Mouse (Mus musculus) megakaryocyte, embryonic 14.5 days (primary cell): ENCODE data around the gene Umodl1. TPM values are rescaled to one million over a fixed set of nuclear protein-coding genes. Genes with fewer than 3 reads are reported as not detected.

Experiments
- H3K27me3 ChIP-seq: replicated peaks from 2 replicates; pipeline ENCODE3; 2012; ENCODE audit warnings: inconsistent platforms
- H3K36me3 ChIP-seq: replicated peaks from 2 replicates; pipeline ENCODE3; 2012; ENCODE audit warnings: low read length, inconsistent platforms, mixed read lengths
- H3K4me1 ChIP-seq: 2 replicates; pipeline ENCODE4 v1.6.1; 2012; ENCODE audit warnings: inconsistent platforms
- H3K4me3 ChIP-seq: replicated peaks from 2 replicates; pipeline ENCODE3; 2012; ENCODE audit warnings: moderate library complexity, mild to moderate bottlenecking, inconsistent platforms
- H3K9me3 ChIP-seq: 2 replicates; pipeline ENCODE4 v1.6.1; 2012; ENCODE audit warnings: inconsistent platforms
- FLI1 ChIP-seq: IDR thresholded peaks from 2 replicates; pipeline ENCODE4 v1.6.1; 2012; ENCODE audit warnings: low read length, inconsistent platforms, mixed read lengths
- GATA1 ChIP-seq: IDR thresholded peaks from 3 replicates; pipeline ENCODE4 v1.6.1; 2012; ENCODE audit warnings: mixed read lengths, low read length, inconsistent platforms, borderline replicate concordance
- polyA plus RNA-seq: library from polyadenylated mRNA; stranded (reverse); fragments of >175 nt; gene quantifications from 2 replicates; pipeline ENCODE4 v1.2.3, GENCODE M21; 2012; ENCODE audit warnings: low replicate concordance; ENCODE audit not compliant: insufficient read depth

Umodl1 gene
- polyA plus RNA-seq, 1 experiment = 0.03 TPM

DNA sequence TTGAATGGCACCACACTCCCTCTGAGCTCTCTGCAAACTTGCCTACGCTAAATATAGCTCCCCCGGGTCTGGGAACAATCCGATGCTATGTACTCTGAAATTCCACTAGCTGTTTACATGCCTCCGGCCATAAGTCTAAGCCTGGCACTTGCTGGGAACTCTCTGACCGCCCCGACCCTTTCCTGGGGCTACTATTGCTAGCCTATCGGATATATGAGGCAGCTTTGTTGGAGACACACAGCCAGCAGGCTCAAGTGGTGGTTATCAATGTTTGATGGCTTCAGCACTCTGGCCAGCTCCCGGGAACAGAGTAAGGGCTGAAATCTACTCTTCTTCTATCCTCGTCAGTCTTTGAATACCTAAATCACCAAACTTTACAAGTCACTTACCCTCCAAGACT lies 15.9 kb upstream of the Umodl1 start:
- Histone ChIP-seq H3K9me3 (peaks cover 8% of the 10 kb centered on the region; the same call in 1 of the 2 replicates), H3K4me3 (no peak overlapping the region), H3K36me3 (no peaks in the 10 kb centered on the region), H3K27me3 (peaks cover 3% of the 10 kb centered on the region), H3K4me1 (no peaks in the 10 kb centered on the region)
- TF ChIP-seq FLI1 (no peak), GATA1 (no peak)

- no peaks in the 10 kb centered on the region for H3K9me3 ChIP-seq
- no peaks in the 10 kb centered on the region for H3K36me3 ChIP-seq
- no peaks in the 10 kb centered on the region for H3K4me1 ChIP-seq
- no peak overlapping the region for H3K4me3 ChIP-seq
- TF ChIP-seq GATA1 = no peak
- no peak for TF ChIP-seq FLI1
- peaks cover 10% of the 10 kb centered on the region for H3K27me3 ChIP-seq
Measured at GRCm38 (mm10) chr17:30948382-30948781, 6.1 kb upstream of the Umodl1 start.

- TF ChIP-seq FLI1 = no peak
- TF ChIP-seq GATA1 = no peak
- no peaks in the 10 kb centered on the region for H3K9me3 ChIP-seq
- no peak overlapping the region for H3K4me3 ChIP-seq
- H3K4me1 ChIP-seq = no peaks in the 10 kb centered on the region
- H3K36me3 ChIP-seq = no peaks in the 10 kb centered on the region
- peaks cover 19% of the 10 kb centered on the region for H3K27me3 ChIP-seq
Measured at GRCm38 (mm10) chr17:30950780-30951179, 3.7 kb upstream of the Umodl1 start.

GRCm38 (mm10) chr17:30951600-30951999 lies 2.8 kb upstream of the Umodl1 start:
- peaks cover 21% of the 10 kb centered on the region for H3K27me3 ChIP-seq
- no peaks in the 10 kb centered on the region for H3K36me3 ChIP-seq
- no peak overlapping the region for H3K4me3 ChIP-seq
- TF ChIP-seq GATA1 (no peak), FLI1 (no peak)
- no peaks in the 10 kb centered on the region for H3K4me1 ChIP-seq
- H3K9me3 ChIP-seq = no peaks in the 10 kb centered on the region

DNA sequence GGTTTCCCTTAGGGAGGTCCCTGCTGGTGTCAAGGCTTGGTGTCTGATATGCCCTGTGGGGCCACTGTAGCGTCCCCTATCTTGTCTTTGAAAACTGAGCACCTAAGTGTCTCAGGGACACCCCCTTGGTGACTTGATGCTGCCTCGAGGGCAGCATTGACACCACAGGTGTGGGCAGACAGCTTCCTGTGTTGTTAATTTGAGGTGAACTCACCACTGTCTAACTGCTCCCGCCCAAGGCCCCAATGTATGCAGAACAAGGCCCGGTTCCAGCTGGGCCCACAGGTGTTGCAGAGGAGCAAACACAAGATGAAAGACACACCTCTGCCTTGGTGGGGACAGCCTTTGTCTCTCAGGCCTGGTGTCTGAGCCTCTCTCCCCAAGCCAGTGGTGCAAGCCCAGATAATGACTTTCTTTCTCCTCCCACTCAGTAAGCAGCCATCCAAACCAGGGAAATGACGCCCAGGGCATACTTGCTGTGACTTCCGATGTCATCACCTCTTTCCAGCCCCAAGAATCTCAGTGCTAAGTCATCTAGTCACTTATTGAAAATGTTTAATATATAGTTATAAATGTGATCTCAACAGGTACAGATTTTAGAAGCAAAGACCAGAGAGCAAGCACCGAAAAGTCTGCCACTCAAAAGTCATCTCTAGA lies 7.6 kb downstream of the Umodl1 start:
- H3K36me3 ChIP-seq = no peaks in the 10 kb centered on the region
- H3K27me3 ChIP-seq = peaks cover 26% of the 10 kb centered on the region
- H3K4me1 ChIP-seq = peaks cover 10% of the 10 kb centered on the region
- H3K9me3 ChIP-seq = no peaks in the 10 kb centered on the region
- TF ChIP-seq FLI1 (no peak), GATA1 (no peak)
- no peak overlapping the region for H3K4me3 ChIP-seq

GRCm38 (mm10) chr17:30962880-30963279 lies 8.4 kb downstream of the Umodl1 start:
- Histone ChIP-seq H3K4me3 (no peak overlapping the region), H3K4me1 (peaks cover 10% of the 10 kb centered on the region), H3K27me3 (peaks cover 23% of the 10 kb centered on the region), H3K9me3 (no peaks in the 10 kb centered on the region), H3K36me3 (no peaks in the 10 kb centered on the region)
- TF ChIP-seq FLI1 = no peak
- no peak for TF ChIP-seq GATA1

DNA sequence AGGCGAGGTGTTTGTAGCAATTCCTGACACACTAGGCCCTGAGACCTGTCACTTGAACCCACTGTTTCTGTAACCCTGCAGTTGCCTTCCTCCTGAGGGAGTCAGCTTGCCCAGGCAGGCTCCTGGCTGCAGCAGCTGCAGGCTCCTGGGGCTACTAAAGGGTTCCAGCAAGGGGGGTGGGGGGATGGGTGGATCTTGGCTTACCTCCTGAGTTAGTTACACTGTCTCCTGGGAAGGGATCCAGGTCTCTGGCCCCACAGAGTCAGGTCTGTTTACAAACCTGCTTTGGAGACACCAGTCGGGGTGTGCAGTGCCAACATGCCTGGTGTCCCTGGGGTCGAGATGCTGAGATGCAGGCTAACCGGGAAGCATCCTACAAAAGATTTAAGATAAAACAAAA lies 15.5 kb downstream of the Umodl1 start:
- peaks cover 20% of the 10 kb centered on the region for H3K4me1 ChIP-seq
- H3K4me3 ChIP-seq = no peak overlapping the region
- H3K9me3 ChIP-seq = no peaks in the 10 kb centered on the region
- H3K36me3 ChIP-seq = no peaks in the 10 kb centered on the region
- TF ChIP-seq FLI1 (no peak), GATA1 (no peak)
- peaks cover 20% of the 10 kb centered on the region for H3K27me3 ChIP-seq

DNA sequence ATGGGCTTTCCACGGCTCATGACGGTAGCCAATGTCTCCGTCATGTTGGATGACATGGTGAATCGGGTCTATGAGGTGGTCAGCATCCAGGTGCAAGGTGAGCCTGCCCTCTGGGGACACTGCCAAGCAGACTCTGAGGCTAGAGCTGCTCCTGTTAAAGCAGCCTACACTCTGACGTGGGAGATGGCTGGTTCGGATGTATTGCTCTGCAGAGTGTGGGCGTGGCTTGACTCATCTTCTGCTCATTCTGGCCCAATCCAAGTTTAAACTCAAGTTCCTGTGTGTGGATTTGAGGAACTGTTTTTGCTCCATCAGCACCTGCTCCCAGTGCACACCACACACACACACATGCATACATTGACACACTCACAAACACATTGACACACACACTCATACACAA lies 17.4 kb downstream of the Umodl1 start:
- no peaks in the 10 kb centered on the region for H3K36me3 ChIP-seq
- TF ChIP-seq FLI1 (no peak), GATA1 (no peak)
- peaks cover 20% of the 10 kb centered on the region for H3K4me1 ChIP-seq
- H3K9me3 ChIP-seq = no peaks in the 10 kb centered on the region
- H3K4me3 ChIP-seq = peak overlapping the region; percentile 31
- H3K27me3 ChIP-seq = peaks cover 19% of the 10 kb centered on the region

DNA sequence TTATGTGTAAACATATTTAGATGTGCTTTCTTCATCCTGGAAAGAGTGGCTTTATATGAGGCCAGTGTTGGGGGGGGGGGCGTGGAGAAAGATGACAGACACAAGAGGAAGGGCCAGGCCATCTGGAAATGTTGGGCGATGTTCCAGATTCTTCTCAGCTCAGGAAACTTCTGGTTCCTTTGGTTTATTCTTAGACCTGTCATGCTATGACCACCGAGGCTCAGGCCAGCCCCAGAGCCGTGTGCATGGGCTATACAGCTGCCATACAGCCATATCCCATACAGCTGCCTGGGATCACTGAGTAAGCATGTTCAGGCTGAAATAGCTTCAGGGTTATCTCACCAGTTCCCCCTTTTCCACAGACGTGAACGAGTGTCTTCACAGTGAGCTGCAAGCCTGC lies 18.9 kb downstream of the Umodl1 start:
- H3K36me3 ChIP-seq = no peaks in the 10 kb centered on the region
- TF ChIP-seq GATA1 = no peak
- TF ChIP-seq FLI1 = no peak
- H3K4me1 ChIP-seq = peaks cover 20% of the 10 kb centered on the region
- no peaks in the 10 kb centered on the region for H3K9me3 ChIP-seq
- peaks cover 18% of the 10 kb centered on the region for H3K27me3 ChIP-seq
- H3K4me3 ChIP-seq = peak overlapping the region; percentile 46

DNA sequence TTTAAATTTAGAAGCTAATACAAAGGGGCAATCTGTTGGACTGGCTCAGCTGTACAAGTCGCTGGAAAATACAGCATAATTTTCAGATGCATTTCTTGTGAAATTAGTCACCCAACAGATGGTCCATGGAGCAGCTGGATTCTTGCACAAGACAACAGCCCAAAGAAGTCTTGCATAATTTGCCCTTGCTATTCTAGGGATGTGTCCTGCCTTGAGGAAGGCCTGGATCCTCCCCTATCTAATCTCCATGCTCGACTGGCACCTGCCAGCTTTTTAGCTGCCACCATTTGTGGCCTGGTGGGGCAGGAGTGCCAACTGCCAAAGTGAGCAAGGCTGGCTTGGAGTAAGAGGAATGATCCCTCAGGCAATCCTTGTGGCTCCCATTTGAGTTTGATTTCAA lies 22.9 kb downstream of the Umodl1 start:
- peaks cover 23% of the 10 kb centered on the region for H3K27me3 ChIP-seq
- peaks cover 16% of the 10 kb centered on the region for H3K4me1 ChIP-seq
- no peaks in the 10 kb centered on the region for H3K9me3 ChIP-seq
- no peaks in the 10 kb centered on the region for H3K36me3 ChIP-seq
- no peak overlapping the region for H3K4me3 ChIP-seq
- TF ChIP-seq FLI1 (no peak), GATA1 (no peak)

GRCm38 (mm10) chr17:30978556-30978955 lies 24.1 kb downstream of the Umodl1 start:
- TF ChIP-seq GATA1 (no peak), FLI1 (no peak)
- peaks cover 25% of the 10 kb centered on the region for H3K27me3 ChIP-seq
- H3K4me3 ChIP-seq = no peak overlapping the region
- H3K4me1 ChIP-seq = peaks cover 12% of the 10 kb centered on the region
- H3K9me3 ChIP-seq = no peaks in the 10 kb centered on the region
- H3K36me3 ChIP-seq = no peaks in the 10 kb centered on the region

DNA sequence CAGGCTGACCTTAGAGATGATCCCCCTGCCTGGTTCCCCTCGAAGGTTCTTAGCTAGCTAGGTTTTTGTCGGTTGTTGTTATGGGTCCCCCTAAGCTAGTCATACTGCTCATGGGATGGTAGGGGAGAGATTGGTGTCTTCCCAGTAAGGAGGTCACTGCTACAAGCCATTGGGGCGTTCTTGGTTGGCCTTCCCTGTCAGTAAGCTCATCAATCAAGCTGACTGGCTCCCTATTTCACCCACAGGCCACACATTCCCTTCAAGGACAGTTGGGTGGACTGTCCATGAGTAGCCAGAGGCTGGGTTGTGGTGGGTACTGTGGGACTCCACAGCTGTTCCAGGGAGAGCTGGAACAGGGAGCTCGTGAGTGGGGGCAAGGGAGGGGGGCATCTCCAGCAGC lies 29.1 kb downstream of the Umodl1 start:
- peaks cover 61% of the 10 kb centered on the region for H3K27me3 ChIP-seq
- no peak for TF ChIP-seq GATA1
- TF ChIP-seq FLI1 = no peak
- no peaks in the 10 kb centered on the region for H3K9me3 ChIP-seq
- 0 out of 2 replicates have a peak, but pooled peaks cover 7% of the 10 kb centered on the region for H3K4me1 ChIP-seq
- no peaks in the 10 kb centered on the region for H3K36me3 ChIP-seq
- no peak overlapping the region for H3K4me3 ChIP-seq
